Mouse (Mus musculus) liver, adult 2 months (tissue): Measurements from ENCODE around the gene Itpr2. TPM values are rescaled to one million over a fixed set of nuclear protein-coding genes. Genes with fewer than 3 reads are reported as not detected.

Source experiments
- DNase-seq: peaks from one replicate; pipeline ENCODE4 v3.0.0-alpha.2; 2011; ENCODE audit warnings: low read depth, low spot score; ENCODE audit errors: extremely low read depth
- H3K27ac ChIP-seq: fragments of 200-500 bp; replicated peaks from 2 replicates; pipeline ENCODE4 v1.5.1; 2012; ENCODE audit warnings: low read depth, mild to moderate bottlenecking, control low read depth, inconsistent platforms, low read length; ENCODE audit not compliant: insufficient read depth
- H3K27me3 ChIP-seq: fragments of 200-500 bp; 2 replicates; pipeline ENCODE4 v1.6.1; 2012; ENCODE audit warnings: mild to moderate bottlenecking, moderate library complexity, low read length, inconsistent platforms; ENCODE audit not compliant: control insufficient read depth, insufficient read depth
- H3K36me3 ChIP-seq: fragments of 200-500 bp; 2 replicates; pipeline ENCODE4 v1.6.1; 2012; ENCODE audit warnings: low read length, inconsistent platforms; ENCODE audit not compliant: control insufficient read depth, insufficient read depth
- H3K4me1 ChIP-seq: fragments of 200-500 bp; 2 replicates; pipeline ENCODE4 v1.6.1; 2011; ENCODE audit warnings: low read length; ENCODE audit not compliant: control insufficient read depth, insufficient read depth
- H3K4me3 ChIP-seq: fragments of 200-500 bp; 2 replicates; pipeline ENCODE4 v1.5.1; 2011; ENCODE audit warnings: low read depth, mild to moderate bottlenecking, control low read depth, low read length, moderate library complexity; ENCODE audit not compliant: insufficient read depth
- H3K79me2 ChIP-seq: fragments of 200-500 bp; 2 replicates; pipeline ENCODE4 v1.6.1; 2012; ENCODE audit warnings: inconsistent platforms, mild to moderate bottlenecking, low read length, moderate library complexity; ENCODE audit not compliant: control insufficient read depth, insufficient read depth
- H3K9ac ChIP-seq: fragments of 200-500 bp; 2 replicates; pipeline ENCODE4 v1.6.1; 2012; ENCODE audit warnings: low read depth, mild to moderate bottlenecking, control low read depth, inconsistent platforms, low read length
- CTCF ChIP-seq: fragments of 200-500 bp; IDR thresholded peaks from 2 replicates; pipeline ENCODE4 v1.5.1; 2011; ENCODE audit warnings: low read depth, low read length, control low read depth
- POLR2A ChIP-seq: fragments of 200-500 bp; IDR thresholded peaks from 2 replicates; pipeline ENCODE4 v1.6.1; 2011; ENCODE audit warnings: low read length, control low read depth; ENCODE audit not compliant: insufficient read depth; ENCODE audit errors: extremely low read depth
- WGBS: fragments of 180-500 bp; shearing (Covaris S2); methylation state at CpG from one replicate; pipeline ENCODE4 v1.1.7; 2018; 5-methylcytosine and 5-hydroxymethylcytosine counted together
- polyA plus RNA-seq: library from polyadenylated mRNA; depleted of rRNA; stranded (reverse); fragments of >200 nt; gene quantifications from 2 replicates; pipeline ENCODE4 v1.2.3, GENCODE M21; 2012
- total RNA-seq: library from RNA; depleted of rRNA; stranded (reverse); fragments of >200 nt; gene quantifications from 2 replicates; pipeline ENCODE4 v1.2.3, GENCODE M21; 2014

The Itpr2 gene
- total and polyA plus RNA-seq, 2 experiments: 9.5 to 22.9 TPM

- TF ChIP-seq POLR2A: no peak
- no peak for TF ChIP-seq CTCF
- no peak overlapping the region for H3K27ac ChIP-seq
- H3K27me3 ChIP-seq: no peaks in the 10 kb centered on the region
- no peaks in the 10 kb centered on the region for H3K79me2 ChIP-seq
- peaks cover 26% of the 10 kb centered on the region for H3K36me3 ChIP-seq
- no peak overlapping the region for H3K9ac ChIP-seq
- 85% methylated on average over 4 of the region's 4 CpGs for WGBS
- H3K4me3 ChIP-seq: no peak overlapping the region
- no peak for DNase-seq
- no peaks in the 10 kb centered on the region for H3K4me1 ChIP-seq
These were observed 180.1 kb downstream of the Itpr2 start for GRCm38 (mm10) chr6:146321951-146322350.

GRCm38 (mm10) chr6:146316415-146316814 lies 185.6 kb downstream of the Itpr2 start:
- Histone ChIP-seq H3K79me2 (no peaks in the 10 kb centered on the region), H3K27ac (peak overlapping the region; percentile 71), H3K4me3 (no peak overlapping the region), H3K36me3 (peaks cover 17% of the 10 kb centered on the region; the same call in 1 of the 2 replicates), H3K9ac (no peak overlapping the region), H3K4me1 (peaks cover 12% of the 10 kb centered on the region), H3K27me3 (no peaks in the 10 kb centered on the region)
- DNase-seq: peak; percentile 86
- WGBS: 47% methylated on average over 6 of the region's 6 CpGs
- no peak for TF ChIP-seq CTCF
- TF ChIP-seq POLR2A: no peak

- Histone ChIP-seq H3K36me3 (peaks cover 11% of the 10 kb centered on the region; the same call in 1 of the 2 replicates), H3K27me3 (no peaks in the 10 kb centered on the region), H3K79me2 (no peaks in the 10 kb centered on the region), H3K4me3 (no peak overlapping the region), H3K4me1 (peaks cover 12% of the 10 kb centered on the region), H3K9ac (no peak overlapping the region), H3K27ac (peak overlapping the region; percentile 73)
- peak; percentile 95 for DNase-seq
- TF ChIP-seq POLR2A: no peak
- no peak for TF ChIP-seq CTCF
- 33% methylated on average over 8 of the region's 8 CpGs for WGBS
These were observed 186.9 kb downstream of the Itpr2 start for GRCm38 (mm10) chr6:146315153-146315552.

GRCm38 (mm10) chr6:146314304-146314703 lies 187.7 kb downstream of the Itpr2 start:
- H3K36me3 ChIP-seq: peaks cover 11% of the 10 kb centered on the region; the same call in 1 of the 2 replicates
- no peak overlapping the region for H3K27ac ChIP-seq
- no peaks in the 10 kb centered on the region for H3K79me2 ChIP-seq
- peaks cover 12% of the 10 kb centered on the region for H3K4me1 ChIP-seq
- TF ChIP-seq POLR2A (no peak), CTCF (no peak)
- no peaks in the 10 kb centered on the region for H3K27me3 ChIP-seq
- no peak for DNase-seq
- no peak overlapping the region for H3K4me3 ChIP-seq
- 92% methylated on average over 5 of the region's 5 CpGs for WGBS
- no peak overlapping the region for H3K9ac ChIP-seq

GRCm38 (mm10) chr6:146313396-146313795 lies 188.6 kb downstream of the Itpr2 start:
- H3K27ac ChIP-seq: no peak overlapping the region
- H3K4me1 ChIP-seq: peaks cover 12% of the 10 kb centered on the region
- no peak overlapping the region for H3K9ac ChIP-seq
- H3K27me3 ChIP-seq: no peaks in the 10 kb centered on the region
- no peak for DNase-seq
- no peak for TF ChIP-seq POLR2A
- no peak for TF ChIP-seq CTCF
- no peak overlapping the region for H3K4me3 ChIP-seq
- H3K36me3 ChIP-seq: peaks cover 11% of the 10 kb centered on the region; the same call in 1 of the 2 replicates
- no peaks in the 10 kb centered on the region for H3K79me2 ChIP-seq
- 85% methylated on average over 4 of the region's 4 CpGs for WGBS

- Histone ChIP-seq H3K36me3 (peaks cover 13% of the 10 kb centered on the region; the same call in 1 of the 2 replicates), H3K9ac (no peak overlapping the region), H3K4me3 (no peak overlapping the region), H3K27ac (no peak overlapping the region), H3K79me2 (no peaks in the 10 kb centered on the region), H3K4me1 (peaks cover 4% of the 10 kb centered on the region; the same call in 1 of the 2 replicates), H3K27me3 (no peaks in the 10 kb centered on the region)
- WGBS: 73% methylated on average over 2 of the region's 2 CpGs
- TF ChIP-seq POLR2A (no peak), CTCF (no peak)
- no peak for DNase-seq
These were observed 191.8 kb downstream of the Itpr2 start for GRCm38 (mm10) chr6:146310210-146310609.
